Mouse (Mus musculus) limb, embryonic 14.5 days (tissue): Measurements from ENCODE around the gene Nat9. TPM values are rescaled to one million over a fixed set of nuclear protein-coding genes. Genes with fewer than 3 reads are reported as not detected.
A peak's percentile ranks its signal among the peaks of the same experiment; 100 is the strongest.

Experiments
- ATAC-seq: fragments of 200-750 bp; cut with Nextera tagmentation; 2 replicates; pipeline ENCODE4 v1.8.0; 2017; ENCODE audit warnings: low read depth, moderate number of reproducible peaks, moderate TSS enrichment; ENCODE audit not compliant: low FRiP score
- DNase-seq: peaks from one replicate; pipeline ENCODE4 v3.0.0-alpha.2; 2015; ENCODE audit warnings: low spot score
- H3K27ac ChIP-seq: fragments of 300-500 bp; sonication (generic); replicated peaks from 2 replicates; pipeline ENCODE4 v1.5.1; 2014; ENCODE audit warnings: low read depth, mild to moderate bottlenecking, low read length, moderate library complexity, mixed read lengths
- H3K27me3 ChIP-seq: fragments of 300-500 bp; sonication (generic); 2 replicates; pipeline ENCODE4 v1.6.1; 2014; ENCODE audit warnings: low read length, mixed read lengths; ENCODE audit not compliant: control insufficient read depth, insufficient read depth
- H3K36me3 ChIP-seq: fragments of 300-500 bp; sonication (generic); 2 replicates; pipeline ENCODE4 v1.6.1; 2014; ENCODE audit warnings: mild to moderate bottlenecking, low read length, moderate library complexity, mixed read lengths; ENCODE audit not compliant: control insufficient read depth, insufficient read depth
- H3K4me1 ChIP-seq: fragments of 300-500 bp; sonication (generic); 2 replicates; pipeline ENCODE4 v1.6.1; 2014; ENCODE audit warnings: antibody characterized with exemption, low read length, mixed read lengths; ENCODE audit not compliant: control insufficient read depth, insufficient read depth
- H3K4me2 ChIP-seq: fragments of 300-500 bp; sonication (generic); replicated peaks from 2 replicates; pipeline ENCODE4 v1.6.1; 2014; ENCODE audit warnings: low read depth, mild to moderate bottlenecking, low read length, moderate library complexity; ENCODE audit not compliant: severe bottlenecking
- H3K4me3 ChIP-seq: fragments of 300-500 bp; sonication (generic); replicated peaks from 2 replicates; pipeline ENCODE4 v1.5.1; 2014; ENCODE audit warnings: low read length
- H3K9ac ChIP-seq: fragments of 300-500 bp; sonication (generic); 2 replicates; pipeline ENCODE4 v1.6.1; 2014; ENCODE audit warnings: mild to moderate bottlenecking, low read depth, low read length, moderate library complexity; ENCODE audit not compliant: severe bottlenecking
- H3K9me3 ChIP-seq: fragments of 300-500 bp; sonication (generic); 2 replicates; pipeline ENCODE4 v1.6.1; 2016; ENCODE audit warnings: low read length; ENCODE audit not compliant: control insufficient read depth
- POLR2A ChIP-seq: fragments of 200-500 bp; IDR thresholded peaks from 2 replicates; pipeline ENCODE4 v1.8.0; 2012; ENCODE audit warnings: inconsistent platforms, mild to moderate bottlenecking, moderate library complexity, borderline replicate concordance; ENCODE audit not compliant: insufficient read depth, insufficient read length; ENCODE audit errors: extremely low read depth
- WGBS: fragments of 180-500 bp; shearing (Covaris S2); extraction: QIAGEN DNeasy Blood & Tissue Kit; methylation state at CpG from one replicate; pipeline ENCODE4 v1.1.7; 2014; 5-methylcytosine and 5-hydroxymethylcytosine counted together
- polyA plus RNA-seq, 2 experiments: library from polyadenylated mRNA; depleted of rRNA in 1 of 2; stranded (reverse) in 1 of 2; unstranded in 1 of 2; fragments of >200 nt; fragmentation: Nextera tagmentation in 1 of 2; extraction: Ambion mirVana in 1 of 2; gene quantifications; 2 replicates each; pipeline versions ENCODE4 v1.2.1 to v1.2.3; 2012 to 2014

The Nat9 gene
- polyA plus RNA-seq, 2 experiments: 20.0 to 32.1 TPM

DNA sequence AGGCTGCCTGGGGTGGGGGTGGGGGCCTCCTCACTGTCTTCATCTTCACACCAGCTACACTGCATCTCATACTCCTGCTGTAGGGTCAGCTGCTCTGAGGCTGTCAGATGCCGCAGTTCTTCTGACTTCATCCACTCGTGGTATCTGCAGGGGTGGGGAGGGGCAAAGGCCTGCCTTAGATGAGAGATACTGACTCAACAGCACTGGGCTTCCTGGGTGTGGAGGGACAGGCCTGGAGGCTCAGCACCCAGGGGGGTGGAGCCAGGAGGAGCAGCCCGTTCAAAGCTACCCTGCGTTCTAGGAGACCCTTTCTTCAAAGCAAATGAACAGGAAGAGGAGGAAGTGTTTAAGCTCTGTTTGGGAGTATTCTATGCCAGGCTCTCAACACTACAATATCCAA, 2.7 kb downstream of the Nat9 start:
- DNase-seq: no peak
- Histone ChIP-seq H3K4me1 (peaks cover 10% of the 10 kb centered on the region; the same call in 1 of the 2 replicates), H3K4me2 (no peak overlapping the region), H3K27ac (no peak overlapping the region), H3K27me3 (no peaks in the 10 kb centered on the region), H3K4me3 (no peak overlapping the region), H3K9ac (no peak overlapping the region), H3K36me3 (no peaks in the 10 kb centered on the region), H3K9me3 (no peaks in the 10 kb centered on the region)
- WGBS: 45% methylated on average over 4 of the region's 4 CpGs
- TF ChIP-seq POLR2A: no peak
- no peak for ATAC-seq

DNA sequence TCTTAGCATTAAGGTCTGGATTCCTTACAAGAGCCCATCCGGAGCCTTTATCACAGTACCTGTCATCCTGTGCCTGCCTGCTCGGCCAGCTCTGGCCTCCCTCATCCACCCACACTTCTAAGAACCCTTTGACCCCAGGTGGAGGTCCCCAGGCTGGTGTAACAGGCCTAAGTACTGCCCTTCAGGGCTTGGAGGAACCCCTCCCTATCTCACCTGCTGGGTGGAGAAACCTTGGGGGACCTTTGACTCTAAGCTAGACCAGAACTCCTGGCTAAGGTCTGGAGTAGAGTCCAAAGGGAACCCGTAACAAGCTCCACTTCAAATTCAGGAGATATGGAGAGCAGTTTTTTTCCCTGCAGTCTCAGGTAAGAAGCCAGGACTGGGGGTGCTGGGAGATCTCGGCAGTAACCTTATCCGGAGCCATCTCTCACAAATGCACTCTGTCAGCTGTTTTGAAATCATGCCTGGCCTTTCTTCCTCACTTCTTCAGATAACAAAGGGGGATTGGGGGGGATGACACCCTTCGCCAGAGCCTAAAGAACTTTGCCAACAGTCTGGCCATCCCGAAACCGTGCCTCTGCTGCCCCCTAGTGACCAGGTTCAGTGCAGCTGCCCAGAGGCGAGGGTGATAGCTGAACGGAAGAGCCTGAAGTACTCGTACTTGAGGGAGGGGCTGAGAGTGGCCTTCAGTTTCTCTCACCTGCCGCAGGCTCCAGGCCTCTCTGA, 5.6 kb downstream of the Nat9 start:
- H3K9ac ChIP-seq: no peak overlapping the region

DNA sequence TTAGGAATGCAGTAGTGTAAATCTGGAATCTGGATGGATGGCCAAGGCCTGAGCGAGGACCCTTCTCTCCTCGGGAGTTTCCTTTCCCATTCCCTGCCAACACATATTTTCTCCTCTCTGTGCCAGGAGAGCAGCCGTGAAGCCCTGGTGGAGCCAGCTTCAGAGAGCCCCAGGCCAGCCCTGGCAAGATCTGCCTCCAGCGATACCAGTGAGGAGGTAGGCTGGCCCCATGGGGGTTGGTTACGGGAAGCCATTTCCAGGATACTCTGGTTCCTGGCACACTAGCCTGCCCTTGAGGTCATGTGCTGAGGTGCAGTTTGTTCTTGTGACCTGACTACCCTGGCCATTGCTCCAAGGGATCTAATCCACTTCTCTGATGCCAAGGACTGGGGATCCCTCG, 7.8 kb downstream of the Nat9 start:
- Histone ChIP-seq H3K4me1 (peaks cover 13% of the 10 kb centered on the region), H3K9me3 (no peaks in the 10 kb centered on the region), H3K4me2 (no peak overlapping the region), H3K36me3 (no peaks in the 10 kb centered on the region), H3K4me3 (no peak overlapping the region), H3K27ac (no peak overlapping the region), H3K27me3 (no peaks in the 10 kb centered on the region), H3K9ac (no peak overlapping the region)
- DNase-seq: no peak
- WGBS: 66% methylated on average over 6 of the region's 6 CpGs
- TF ChIP-seq POLR2A: no peak
- no peak for ATAC-seq

More for the DNA sequence above, 5.6 kb downstream of the Nat9 start:
- peak; percentile 58 for DNase-seq
- H3K4me1 ChIP-seq: peaks cover 14% of the 10 kb centered on the region
- WGBS: 23% methylated on average over 12 of the region's 12 CpGs
- TF ChIP-seq POLR2A: no peak
- H3K27ac ChIP-seq: no peak overlapping the region
- no peaks in the 10 kb centered on the region for H3K9me3 ChIP-seq
- no peaks in the 10 kb centered on the region for H3K36me3 ChIP-seq
- no peak overlapping the region for H3K4me3 ChIP-seq
- no peak for ATAC-seq
- no peak overlapping the region for H3K4me2 ChIP-seq
- H3K27me3 ChIP-seq: no peaks in the 10 kb centered on the region

GRCm38 (mm10) chr11:115179191-115179590, 8.5 kb downstream of the Nat9 start:
- ATAC-seq (no peak), DNase-seq (no peak)
- no peak overlapping the region for H3K4me3 ChIP-seq
- H3K9ac ChIP-seq: no peak overlapping the region
- peaks cover 13% of the 10 kb centered on the region for H3K4me1 ChIP-seq
- no peak overlapping the region for H3K27ac ChIP-seq
- 62% methylated on average over 6 of the region's 6 CpGs for WGBS
- H3K9me3 ChIP-seq: no peaks in the 10 kb centered on the region
- no peaks in the 10 kb centered on the region for H3K36me3 ChIP-seq
- no peaks in the 10 kb centered on the region for H3K27me3 ChIP-seq
- TF ChIP-seq POLR2A: no peak
- H3K4me2 ChIP-seq: no peak overlapping the region

- Histone ChIP-seq H3K4me2 (no peak overlapping the region), H3K27ac (no peak overlapping the region), H3K9ac (no peak overlapping the region), H3K9me3 (no peaks in the 10 kb centered on the region), H3K36me3 (no peaks in the 10 kb centered on the region), H3K4me1 (peaks cover 17% of the 10 kb centered on the region), H3K4me3 (no peak overlapping the region), H3K27me3 (0 out of 2 replicates have a peak, but pooled peaks cover under 1% of the 10 kb centered on the region)
- no peak for ATAC-seq
- WGBS: 83% methylated on average over 2 of the region's 2 CpGs
- no peak for DNase-seq
- TF ChIP-seq POLR2A: no peak
These were observed 8.9 kb downstream of the Nat9 start for GRCm38 (mm10) chr11:115178766-115179165.
